Mouse (Mus musculus) midbrain, embryonic 16.5 days (tissue): ENCODE measurements around the gene Hoxa13. TPM values are rescaled to one million over a fixed set of nuclear protein-coding genes. Genes with fewer than 3 reads are reported as not detected.

Experiments
- ATAC-seq: fragments of 200-750 bp; cut with Nextera tagmentation; 2 replicates; pipeline ENCODE4 v1.8.0; 2017; ENCODE audit warnings: moderate TSS enrichment
- H3K27ac ChIP-seq: fragments of 300-500 bp; sonication (generic); 2 replicates; pipeline ENCODE4 v1.5.1; 2014; ENCODE audit warnings: mild to moderate bottlenecking, low read length, mixed read lengths
- H3K27me3 ChIP-seq: fragments of 300-500 bp; sonication (generic); 2 replicates; pipeline ENCODE4 v1.6.1; 2014; ENCODE audit warnings: low read depth, low read length, mixed read lengths; ENCODE audit not compliant: control insufficient read depth, insufficient read depth
- H3K36me3 ChIP-seq: fragments of 300-500 bp; sonication (generic); 2 replicates; pipeline ENCODE4 v1.6.1; 2014; ENCODE audit warnings: mild to moderate bottlenecking, low read length, moderate library complexity, mixed read lengths; ENCODE audit not compliant: control insufficient read depth, insufficient read depth
- H3K4me1 ChIP-seq: fragments of 300-500 bp; sonication (generic); 2 replicates; pipeline ENCODE4 v1.6.1; 2014; ENCODE audit warnings: mild to moderate bottlenecking, low read length, mixed read lengths; ENCODE audit not compliant: control insufficient read depth, insufficient read depth
- H3K4me2 ChIP-seq: fragments of 300-500 bp; sonication (generic); 2 replicates; pipeline ENCODE4 v1.6.1; 2014; ENCODE audit warnings: mild to moderate bottlenecking, low read length, mixed read lengths
- H3K4me3 ChIP-seq: fragments of 300-500 bp; sonication (generic); 2 replicates; pipeline ENCODE4 v1.5.1; 2014; ENCODE audit warnings: low read depth, mild to moderate bottlenecking, low read length, moderate library complexity, mixed read lengths
- H3K9ac ChIP-seq: fragments of 300-500 bp; sonication (generic); 2 replicates; pipeline ENCODE4 v1.6.1; 2014; ENCODE audit warnings: low read depth, low read length, mixed read lengths
- H3K9me3 ChIP-seq: fragments of 300-500 bp; sonication (generic); replicated peaks from 2 replicates; pipeline ENCODE4 v1.6.1; 2014; ENCODE audit warnings: mild to moderate bottlenecking, low read length, mixed read lengths; ENCODE audit not compliant: control insufficient read depth, poor library complexity, severe bottlenecking
- WGBS: fragments of 180-500 bp; shearing (Covaris S2); extraction: QIAGEN DNeasy Blood & Tissue Kit; methylation state at CpG from one replicate; pipeline ENCODE4 v1.1.7; 2014; 5-methylcytosine and 5-hydroxymethylcytosine counted together
- polyA plus RNA-seq: library from polyadenylated mRNA; unstranded; fragments of >200 nt; fragmentation: Nextera tagmentation; extraction: Ambion mirVana; gene quantifications from 2 replicates; pipeline ENCODE4 v1.2.1, GENCODE M21; 2015

Hoxa13 gene
- polyA plus RNA-seq, 1 experiment from 2014 or later: not detected

GRCm38 (mm10) chr6:52265913-52266665 lies 5.4 kb upstream of the Hoxa13 start:
- no peak overlapping the region for H3K4me2 ChIP-seq
- H3K27ac ChIP-seq: no peak overlapping the region
- H3K4me1 ChIP-seq: no peaks in the 10 kb centered on the region
- H3K9me3 ChIP-seq: no peaks in the 10 kb centered on the region
- under 1% methylated on average over 19 of the region's 19 CpGs for WGBS
- no peaks in the 10 kb centered on the region for H3K36me3 ChIP-seq
- H3K27me3 ChIP-seq: peaks cover 88% of the 10 kb centered on the region
- no peak overlapping the region for H3K4me3 ChIP-seq
- ATAC-seq: no peak
- H3K9ac ChIP-seq: no peak overlapping the region

- no peak for ATAC-seq
- Histone ChIP-seq H3K36me3 (no peaks in the 10 kb centered on the region), H3K27me3 (peaks cover 83% of the 10 kb centered on the region), H3K4me1 (peaks cover 4% of the 10 kb centered on the region; the same call in 1 of the 2 replicates), H3K27ac (no peak overlapping the region), H3K9ac (no peak overlapping the region), H3K4me2 (no peak overlapping the region), H3K4me3 (no peak overlapping the region), H3K9me3 (no peaks in the 10 kb centered on the region)
- 1% methylated on average over 18 of the region's 18 CpGs for WGBS
These were observed 4.7 kb upstream of the Hoxa13 start for GRCm38 (mm10) chr6:52265306-52265912.

DNA sequence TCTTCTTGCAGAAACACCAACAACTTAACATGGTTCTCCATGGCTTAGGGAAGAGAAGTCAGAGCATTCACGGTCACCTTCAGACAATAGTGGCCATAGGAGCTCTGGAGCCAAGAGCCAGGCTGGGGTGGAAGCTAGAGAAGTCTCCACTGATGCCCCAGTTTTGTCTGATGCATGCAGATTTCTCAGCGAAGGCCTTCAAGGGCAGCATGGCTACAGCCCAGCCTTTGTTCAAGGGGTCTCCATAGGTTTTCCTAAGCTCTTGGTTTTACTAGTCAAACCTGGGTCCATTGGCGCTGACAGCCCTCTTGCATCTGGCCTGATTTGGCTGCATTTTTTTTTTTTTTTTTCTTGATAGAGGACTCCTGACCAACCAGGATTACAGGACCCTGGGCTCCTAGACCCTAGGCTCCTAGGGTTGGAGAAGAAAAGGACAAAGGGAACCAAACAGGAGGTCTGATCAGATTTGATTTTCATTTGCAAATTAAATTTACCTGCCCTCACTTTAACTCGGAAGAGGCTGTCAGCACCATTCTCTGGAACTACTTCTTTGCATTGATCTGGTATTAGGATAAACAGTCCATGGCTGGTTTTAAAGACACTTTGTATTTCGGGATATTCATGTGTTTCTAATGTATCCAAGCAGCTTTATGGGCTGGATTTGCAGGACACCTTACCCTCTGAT lies 3.6 kb upstream of the Hoxa13 start:
- peaks cover 81% of the 10 kb centered on the region for H3K27me3 ChIP-seq
- H3K4me2 ChIP-seq: no peak overlapping the region
- H3K27ac ChIP-seq: no peak overlapping the region
- ATAC-seq: no peak
- no peaks in the 10 kb centered on the region for H3K36me3 ChIP-seq
- H3K4me3 ChIP-seq: no peak overlapping the region
- no peaks in the 10 kb centered on the region for H3K9me3 ChIP-seq
- 1% methylated on average over 5 of the region's 5 CpGs for WGBS
- peaks cover 4% of the 10 kb centered on the region; the same call in 1 of the 2 replicates for H3K4me1 ChIP-seq
- no peak overlapping the region for H3K9ac ChIP-seq

DNA sequence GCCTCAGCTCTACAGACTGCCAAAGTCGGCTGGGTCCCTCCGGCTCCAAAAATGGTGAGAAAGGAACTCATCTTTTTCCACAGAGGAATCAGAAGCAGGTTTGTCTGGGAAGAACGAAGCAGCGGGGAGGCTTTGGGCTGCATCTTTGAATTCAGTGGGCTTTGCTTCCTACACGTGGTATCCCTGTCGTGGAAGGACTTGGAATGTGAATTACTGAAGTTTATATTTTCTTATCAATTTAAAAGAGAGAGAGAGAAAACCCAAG lies 2.6 kb upstream of the Hoxa13 start:
- Histone ChIP-seq H3K36me3 (no peaks in the 10 kb centered on the region), H3K9ac (no peak overlapping the region), H3K4me3 (no peak overlapping the region), H3K27me3 (peaks cover 79% of the 10 kb centered on the region), H3K9me3 (no peaks in the 10 kb centered on the region), H3K27ac (no peak overlapping the region), H3K4me2 (no peak overlapping the region), H3K4me1 (peaks cover 4% of the 10 kb centered on the region; the same call in 1 of the 2 replicates)
- ATAC-seq: no peak
- WGBS: under 1% methylated on average over 6 of the region's 6 CpGs

GRCm38 (mm10) chr6:52262463-52263320 lies 2.0 kb upstream of the Hoxa13 start:
- Histone ChIP-seq H3K4me3 (no peak overlapping the region), H3K4me1 (peaks cover 4% of the 10 kb centered on the region; the same call in 1 of the 2 replicates), H3K36me3 (no peaks in the 10 kb centered on the region), H3K27me3 (peaks cover 76% of the 10 kb centered on the region), H3K9me3 (no peaks in the 10 kb centered on the region), H3K27ac (no peak overlapping the region), H3K4me2 (no peak overlapping the region), H3K9ac (no peak overlapping the region)
- ATAC-seq: no peak
- WGBS: 1% methylated on average over 24 of the region's 24 CpGs

DNA sequence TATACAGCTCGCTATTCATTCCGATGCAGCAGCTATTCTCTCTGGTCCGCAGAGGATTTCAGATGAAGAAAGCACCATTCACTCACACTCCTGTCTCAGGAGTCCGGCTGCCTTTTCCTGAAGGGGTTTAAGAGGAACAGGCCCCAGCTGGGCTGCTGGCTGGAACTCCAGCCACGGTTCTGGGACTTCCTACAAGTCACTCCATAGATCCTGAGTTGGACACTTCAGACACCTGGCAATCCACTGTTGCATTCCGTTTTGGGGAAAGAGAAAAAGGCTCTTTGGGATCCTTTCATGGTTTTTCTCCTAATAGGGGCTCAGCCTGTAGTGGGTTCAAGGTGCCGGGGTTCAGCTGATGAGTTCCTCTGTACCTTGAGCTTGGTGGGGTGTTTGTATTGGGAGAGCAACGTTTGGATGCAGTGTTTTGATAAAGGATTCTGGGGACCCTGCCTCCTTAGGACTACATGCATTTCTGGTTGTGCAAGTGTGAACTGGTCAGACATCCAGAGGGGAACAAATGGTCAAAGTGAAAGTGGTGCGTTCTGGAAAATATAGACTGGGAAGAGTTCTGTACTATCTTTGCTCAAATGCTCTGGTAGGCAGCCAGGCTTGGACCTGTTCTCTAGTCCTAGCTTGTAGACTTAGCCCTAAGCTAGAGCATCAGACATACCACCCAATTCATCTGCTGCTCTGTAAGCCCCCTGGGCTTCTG lies 1.2 kb upstream of the Hoxa13 start:
- no peak overlapping the region for H3K9ac ChIP-seq
- 4% methylated on average over 9 of the region's 9 CpGs for WGBS
- no peaks in the 10 kb centered on the region for H3K36me3 ChIP-seq
- ATAC-seq: no peak
- H3K9me3 ChIP-seq: no peaks in the 10 kb centered on the region
- H3K4me3 ChIP-seq: no peak overlapping the region
- H3K4me1 ChIP-seq: peaks cover 4% of the 10 kb centered on the region; the same call in 1 of the 2 replicates
- H3K4me2 ChIP-seq: no peak overlapping the region
- no peak overlapping the region for H3K27ac ChIP-seq
- H3K27me3 ChIP-seq: peaks cover 76% of the 10 kb centered on the region

GRCm38 (mm10) chr6:52259811-52260261 lies 844 bp downstream of the Hoxa13 start:
- no peak overlapping the region for H3K27ac ChIP-seq
- no peak overlapping the region for H3K4me3 ChIP-seq
- 1% methylated on average over 39 of the region's 39 CpGs for WGBS
- H3K4me1 ChIP-seq: peaks cover 4% of the 10 kb centered on the region; the same call in 1 of the 2 replicates
- H3K4me2 ChIP-seq: no peak overlapping the region; the same call in 1 of the 2 replicates
- ATAC-seq: no peak
- peaks cover 71% of the 10 kb centered on the region for H3K27me3 ChIP-seq
- H3K36me3 ChIP-seq: no peaks in the 10 kb centered on the region
- H3K9me3 ChIP-seq: no peaks in the 10 kb centered on the region
- H3K9ac ChIP-seq: no peak overlapping the region

DNA sequence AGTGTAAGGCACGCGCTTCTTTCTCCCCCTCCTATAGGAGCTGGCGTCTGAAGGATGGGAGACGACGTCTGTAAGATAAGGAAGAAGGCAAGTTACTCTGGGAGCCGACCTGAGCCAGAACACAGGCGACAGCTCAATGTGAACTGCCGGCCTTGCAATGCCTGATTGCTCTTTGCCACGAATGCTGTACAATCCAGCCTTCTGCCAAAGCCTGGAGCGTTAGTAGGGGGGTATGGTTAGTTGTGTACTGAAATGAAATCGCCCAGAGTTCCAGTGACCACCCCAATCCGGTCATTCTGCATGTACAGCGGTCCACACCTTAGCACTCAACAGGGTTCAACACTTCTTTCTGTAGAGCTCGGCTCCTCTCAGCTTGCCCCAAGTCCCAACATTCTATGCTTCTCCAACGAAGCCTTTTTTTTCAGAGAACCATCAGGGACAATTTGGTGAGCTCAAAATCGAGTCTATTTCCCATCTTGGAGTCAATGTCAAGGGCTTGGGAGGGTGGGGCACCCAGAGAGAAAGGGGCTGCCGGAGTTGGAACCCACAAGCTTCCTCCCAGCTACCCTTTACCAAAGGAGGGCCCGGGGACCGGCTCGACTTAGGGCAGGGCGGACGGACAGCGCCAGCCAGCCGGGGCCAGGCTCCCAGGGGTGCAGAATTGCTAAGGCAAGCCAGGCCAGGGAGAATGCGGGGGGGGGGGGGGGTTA lies 1.4 kb downstream of the Hoxa13 start:
- peaks cover 66% of the 10 kb centered on the region for H3K27me3 ChIP-seq
- no peaks in the 10 kb centered on the region for H3K9me3 ChIP-seq
- 1% methylated on average over 24 of the region's 25 CpGs for WGBS
- H3K4me2 ChIP-seq: no peak overlapping the region
- H3K27ac ChIP-seq: no peak overlapping the region
- ATAC-seq: no peak
- H3K4me1 ChIP-seq: peaks cover 4% of the 10 kb centered on the region; the same call in 1 of the 2 replicates
- no peak overlapping the region for H3K4me3 ChIP-seq
- no peaks in the 10 kb centered on the region for H3K36me3 ChIP-seq
- no peak overlapping the region for H3K9ac ChIP-seq
